Mouse (Mus musculus): ENCODE data around the gene Arf3.

The Arf3 gene

GRCm38 (mm10) chr15:98790761-98791160 lies 27.7 kb upstream of the Arf3 start:
- no peak for DNase-seq (ENCODE audit: low read depth, low spot score)

- no peak for DNase-seq (ENCODE audit: low read depth, low spot score)
Observed at GRCm38 (mm10) chr15:98789661-98790535, 26.9 kb upstream of the Arf3 start, which contains the start of gene Wnt1. Gene Wnt1 (plus strand): TSS chr15:98789857.

- no peak for DNase-seq (ENCODE audit: low read depth, low spot score)
Observed at GRCm38 (mm10) chr15:98788972-98789660, 26.1 kb upstream of the Arf3 start.

GRCm38 (mm10) chr15:98787930-98788329 lies 24.9 kb upstream of the Arf3 start:
- DNase-seq (ENCODE audit: low read depth, low spot score), result no peak

GRCm38 (mm10) chr15:98785744-98786143 lies 22.7 kb upstream of the Arf3 start:
- DNase-seq (ENCODE audit: low read depth, low spot score), result no peak

- DNase-seq (ENCODE audit: low read depth, low spot score), result no peak
Observed at GRCm38 (mm10) chr15:98781166-98781565, 18.2 kb upstream of the Arf3 start.

- peak; percentile 62 for DNase-seq (ENCODE audit: low read depth, low spot score)
Observed at GRCm38 (mm10) chr15:98780573-98780972, 17.6 kb upstream of the Arf3 start.

GRCm38 (mm10) chr15:98780075-98780474 lies 17.1 kb upstream of the Arf3 start:
- DNase-seq (ENCODE audit: low read depth, low spot score), result peak; percentile 40

- no peak for DNase-seq (ENCODE audit: low read depth, low spot score)
Observed at GRCm38 (mm10) chr15:98778806-98779205, 15.8 kb upstream of the Arf3 start.

- DNase-seq (ENCODE audit: low read depth, low spot score), result no peak
Observed at GRCm38 (mm10) chr15:98778191-98778770, 15.3 kb upstream of the Arf3 start.

- DNase-seq (ENCODE audit: low read depth, low spot score), result no peak
Observed at GRCm38 (mm10) chr15:98777762-98778161, 14.7 kb upstream of the Arf3 start, which contains the start of gene Wnt10b. Gene Wnt10b (minus strand): TSS chr15:98778150.

GRCm38 (mm10) chr15:98777005-98777616 lies 14.1 kb upstream of the Arf3 start:
- no peak for DNase-seq (ENCODE audit: low read depth, low spot score)

- no peak for DNase-seq (ENCODE audit: low read depth, low spot score)
Observed at GRCm38 (mm10) chr15:98776280-98777004, 13.4 kb upstream of the Arf3 start.

GRCm38 (mm10) chr15:98775533-98775932 lies 12.5 kb upstream of the Arf3 start:
- no peak for DNase-seq (ENCODE audit: low read depth, low spot score)

GRCm38 (mm10) chr15:98774096-98774495 lies 11.1 kb upstream of the Arf3 start:
- DNase-seq (ENCODE audit: low read depth, low spot score), result no peak

- DNase-seq (ENCODE audit: low read depth, low spot score), result no peak
Observed at GRCm38 (mm10) chr15:98772511-98773211, 9.6 kb upstream of the Arf3 start.

- DNase-seq (ENCODE audit: low read depth, low spot score), result no peak
Observed at GRCm38 (mm10) chr15:98771813-98772425, 8.9 kb upstream of the Arf3 start.

- DNase-seq (ENCODE audit: low read depth, low spot score), result no peak
Observed at GRCm38 (mm10) chr15:98768259-98768658, 5.2 kb upstream of the Arf3 start.

- no peak for DNase-seq (ENCODE audit: low read depth, low spot score)
Observed at GRCm38 (mm10) chr15:98765929-98766328, 2.9 kb upstream of the Arf3 start.

- peak; percentile 35 for DNase-seq (ENCODE audit: low read depth, low spot score)
Observed at GRCm38 (mm10) chr15:98762201-98762621, 803 bp downstream of the Arf3 start.

Measured in skeletal muscle tissue, adult 2 months (tissue).